Mouse (Mus musculus): ENCODE data around the gene Zbtb2. TPM values are rescaled to one million over a fixed set of nuclear protein-coding genes. Genes with fewer than 3 reads are reported as not detected.
A peak's percentile ranks its signal among the peaks of the same experiment; 100 is the strongest.

Zbtb2 gene
- total and polyA plus RNA-seq, 3 experiments: 8.6 to 12.7 TPM; not detected in 1

- TF ChIP-seq NRF1 (IDR thresholded peaks at IDR 0.05; ENCODE audit: insufficient read depth, low read depth, low read length, poor library complexity, severe bottlenecking) (peak; percentile 62; the same call in 1 of the 2 replicates), ELF1 (IDR thresholded peaks at IDR 0.05; ENCODE audit: low read depth, low read length) (peak; percentile 48; the same call in 1 of the 2 replicates), MEF2A (IDR thresholded peaks at IDR 0.05; ENCODE audit: extremely low read depth, insufficient replicate concordance, low read depth, low read length, poor library complexity, severe bottlenecking) (no peak), TBP (IDR thresholded peaks at IDR 0.05; ENCODE audit: low read depth, low read length) (peak; percentile 56; the same call in 1 of the 2 replicates), MAZ (IDR thresholded peaks at IDR 0.05; ENCODE audit: low read depth, low read length) (peak; percentile 88), CTCF (IDR thresholded peaks at IDR 0.05 in 2 of 3, conservative IDR thresholded peaks at IDR 0.05 in 1 of 3; ENCODE audit: control insufficient read depth in 1 of 3, insufficient read depth in 1 of 3, low read depth in 2 of 3, low read length in 3 of 3, poor library complexity in 1 of 3, severe bottlenecking in 1 of 3) (0 out of 6 replicates have a peak, but pooled peaks of 1 of the 3 experiments have one; percentile 7), ETS1 (IDR thresholded peaks at IDR 0.05; ENCODE audit: low read depth, low read length) (peak; percentile 64), TCF12 (IDR thresholded peaks at IDR 0.05; ENCODE audit: low read depth, low read length) (0 out of 2 replicates have a peak, but pooled peaks have one; percentile 6), CHD2 (IDR thresholded peaks at IDR 0.05; ENCODE audit: low read length) (peak; percentile 81), EP300 (IDR thresholded peaks at IDR 0.05; ENCODE audit: low read depth in 1 of 2, low read length in 2 of 2) (0 out of 4 replicates have a peak, but pooled peaks of 1 of the 2 experiments have one; percentile 3), POLR2AphosphoS5 (IDR thresholded peaks at IDR 0.05; ENCODE audit: borderline replicate concordance, low read depth, low read length) (no peak), E2F4 (IDR thresholded peaks at IDR 0.05; ENCODE audit: borderline replicate concordance, low read depth, low read length) (0 out of 2 replicates have a peak, but pooled peaks have one; percentile 5), HCFC1 (IDR thresholded peaks at IDR 0.05; ENCODE audit: low read depth, low read length) (peak; percentile 80), MAX (IDR thresholded peaks at IDR 0.05; ENCODE audit: low read length) (peak; percentile 31; the same call in 1 of the 2 replicates), MYC (IDR thresholded peaks at IDR 0.05; ENCODE audit: low read depth, low read length) (no peak), POLR2A (IDR thresholded peaks at IDR 0.05; ENCODE audit: control insufficient read depth in 1 of 2, insufficient read depth in 1 of 2, low read depth in 1 of 2, low read length in 2 of 2, poor library complexity in 1 of 2) (peak; percentile 43 to 72; a peak in 3 of 4 replicates), BHLHE40 (IDR thresholded peaks at IDR 0.05; ENCODE audit: borderline replicate concordance, low read depth, low read length) (no peak)
- H3K27ac ChIP-seq (ENCODE audit: control insufficient read depth, low read depth, low read length): peak overlapping the region; percentile 93
- H3K9ac ChIP-seq (ENCODE audit: control insufficient read depth, low read depth, low read length, poor library complexity, severe bottlenecking): peak overlapping the region; percentile 98
- H3K4me1 ChIP-seq (ENCODE audit: control insufficient read depth in 1 of 2, insufficient read depth in 2 of 2, low read length in 2 of 2): peaks cover 27 to 28% of the 10 kb centered on the region in 2 experiments
- no peaks in the 10 kb centered on the region for H3K9me3 ChIP-seq (replicated peaks; ENCODE audit: insufficient read depth, low read length)
- peak overlapping the region; percentile 85 to 99 for H3K4me3 ChIP-seq (ENCODE audit: control insufficient read depth in 1 of 2, insufficient read depth in 1 of 2, low read depth in 2 of 2, low read length in 2 of 2)
- peaks cover 59% of the 10 kb centered on the region for H3K79me2 ChIP-seq (ENCODE audit: control insufficient read depth, insufficient read depth, low read length, poor library complexity)
- peaks cover 1 to 30% of the 10 kb centered on the region in 2 experiments; a peak in 3 of 4 replicates for H3K36me3 ChIP-seq (ENCODE audit: control insufficient read depth in 1 of 2, insufficient read depth in 2 of 2, low read length in 2 of 2)
- peak; percentile 94 for DNase-seq (ENCODE audit: low read depth, low spot score)
- no peaks in the 10 kb centered on the region for H3K27me3 ChIP-seq (ENCODE audit: control insufficient read depth in 1 of 2, insufficient read depth in 2 of 2, low read length in 2 of 2)
Measured at GRCm38 (mm10) chr10:4386609-4387591, 1.0 kb downstream of the Zbtb2 start.

Data from MEL (cell line).